Mouse (Mus musculus) forebrain, postnatal 0 days (tissue): ENCODE results near the gene Mrgpra6. TPM values are rescaled to one million over a fixed set of nuclear protein-coding genes. Genes with fewer than 3 reads are reported as not detected.

Experiments
- ATAC-seq: fragments of 200-750 bp; cut with Nextera tagmentation; 2 replicates; pipeline ENCODE4 v1.8.0; 2017; ENCODE audit warnings: mild to moderate bottlenecking, moderate library complexity
- DNase-seq: peaks from one replicate; pipeline ENCODE4 v3.0.0-alpha.2; 2015
- H3K27ac ChIP-seq: fragments of 300-500 bp; sonication (generic); 2 replicates; pipeline ENCODE4 v1.5.1; 2014; ENCODE audit warnings: low read depth, mild to moderate bottlenecking, antibody characterized with exemption, low read length, moderate library complexity, mixed read lengths
- H3K27me3 ChIP-seq: fragments of 300-500 bp; sonication (generic); 2 replicates; pipeline ENCODE4 v1.6.1; 2014; ENCODE audit warnings: mild to moderate bottlenecking, low read length, mixed read lengths; ENCODE audit not compliant: insufficient read depth
- H3K36me3 ChIP-seq: fragments of 300-500 bp; sonication (generic); 2 replicates; pipeline ENCODE4 v1.6.1; 2014; ENCODE audit warnings: mild to moderate bottlenecking, moderate library complexity; ENCODE audit not compliant: insufficient read depth
- H3K4me1 ChIP-seq: fragments of 300-500 bp; sonication (generic); 2 replicates; pipeline ENCODE4 v1.6.1; 2014; ENCODE audit warnings: antibody characterized with exemption; ENCODE audit not compliant: insufficient read depth
- H3K4me2 ChIP-seq: fragments of 300-500 bp; sonication (generic); 2 replicates; pipeline ENCODE4 v1.6.1; 2014; ENCODE audit warnings: low read depth, mild to moderate bottlenecking, moderate library complexity
- H3K4me3 ChIP-seq: fragments of 300-500 bp; sonication (generic); 2 replicates; pipeline ENCODE4 v1.5.1; 2014; ENCODE audit warnings: low read depth, low read length, mixed read lengths
- H3K9ac ChIP-seq: fragments of 300-500 bp; sonication (generic); 2 replicates; pipeline ENCODE4 v1.6.1; 2014; ENCODE audit warnings: mild to moderate bottlenecking
- H3K9me3 ChIP-seq: fragments of 300-500 bp; sonication (generic); 2 replicates; pipeline ENCODE4 v1.6.1; 2016; ENCODE audit warnings: low read length
- CTCF ChIP-seq: sonication (generic); IDR thresholded peaks from 2 replicates; pipeline ENCODE4 v1.5.1; 2016; ENCODE audit warnings: antibody characterized with exemption, control low read depth, low read depth
- WGBS: fragments of 180-500 bp; shearing (Covaris S2); extraction: QIAGEN DNeasy Blood & Tissue Kit; methylation state at CpG from one replicate; pipeline ENCODE4 v1.1.7; 2014; 5-methylcytosine and 5-hydroxymethylcytosine counted together
- polyA plus RNA-seq: library from polyadenylated mRNA; unstranded; fragments of >200 nt; fragmentation: Nextera tagmentation; extraction: Ambion mirVana; gene quantifications from 2 replicates; pipeline ENCODE4 v1.2.1, GENCODE M21; 2015
- total RNA-seq: library from RNA; depleted of rRNA; stranded (reverse); fragments of >200 nt; gene quantifications from 2 replicates; pipeline ENCODE4 v1.2.3, GENCODE M21; 2014; rRNA removed

The Mrgpra6 gene
- total RNA-seq (not detected in 2 replicates), polyA plus RNA-seq (not detected in 2 replicates)

- DNase-seq: no peak
- ATAC-seq: no peak
- no peaks in the 10 kb centered on the region for H3K9me3 ChIP-seq
- no peak within 1 kb of the TSS for H3K9ac ChIP-seq
- no peaks in the 10 kb centered on the region for H3K36me3 ChIP-seq
- H3K4me1 ChIP-seq: no peaks in the 10 kb centered on the region
- H3K27me3 ChIP-seq: no peaks in the 10 kb centered on the region
- WGBS: 78% methylated on average over 4 of the region's 4 CpGs
- H3K4me2 ChIP-seq: no peak within 1 kb of the TSS
- TF ChIP-seq CTCF: no peak
- no peak within 1 kb of the TSS for H3K4me3 ChIP-seq
- H3K27ac ChIP-seq: no peak within 1 kb of the TSS
Observed at GRCm38 (mm10) chr7:47204830-47205229, at the start of gene Mrgpra6. TSS of gene Mrgpra6 (minus strand) at chr7:47204920.

DNA sequence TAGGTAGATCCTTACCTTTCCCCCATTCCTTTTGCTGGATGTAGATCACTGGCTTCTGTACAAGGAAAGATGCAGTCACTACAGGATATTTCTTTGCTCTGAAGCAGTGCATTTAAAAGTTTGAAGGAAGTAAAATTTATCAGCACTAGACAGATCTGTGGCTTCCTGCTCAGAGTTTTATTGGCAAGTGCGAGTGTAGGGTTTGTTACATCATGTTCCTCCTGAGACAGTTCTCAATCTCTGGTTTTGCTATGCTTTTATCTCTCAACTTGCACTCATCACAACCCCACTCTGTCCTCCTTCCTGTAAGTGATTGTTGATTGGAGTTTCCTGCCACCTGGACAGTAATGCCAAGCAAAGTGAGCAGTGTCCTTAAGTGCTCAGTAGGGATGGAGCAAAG lies 48.0 kb upstream of the Mrgpra6 start, which contains the start of gene Mrgpra9:
Gene Mrgpra9, minus strand, starts transcription at position 79 of the 400 bp plus-strand sequence.
- no peaks in the 10 kb centered on the region for H3K4me1 ChIP-seq
- 70% methylated on average over 1 of the region's 1 CpGs for WGBS
- no peak for TF ChIP-seq CTCF
- no peak within 1 kb of the TSS for H3K9ac ChIP-seq
- no peak within 1 kb of the TSS for H3K4me2 ChIP-seq
- H3K27ac ChIP-seq: no peak within 1 kb of the TSS
- no peak within 1 kb of the TSS for H3K4me3 ChIP-seq
- H3K9me3 ChIP-seq: no peaks in the 10 kb centered on the region
- H3K36me3 ChIP-seq: no peaks in the 10 kb centered on the region
- ATAC-seq (no peak), DNase-seq (no peak)
- no peaks in the 10 kb centered on the region for H3K27me3 ChIP-seq

DNA sequence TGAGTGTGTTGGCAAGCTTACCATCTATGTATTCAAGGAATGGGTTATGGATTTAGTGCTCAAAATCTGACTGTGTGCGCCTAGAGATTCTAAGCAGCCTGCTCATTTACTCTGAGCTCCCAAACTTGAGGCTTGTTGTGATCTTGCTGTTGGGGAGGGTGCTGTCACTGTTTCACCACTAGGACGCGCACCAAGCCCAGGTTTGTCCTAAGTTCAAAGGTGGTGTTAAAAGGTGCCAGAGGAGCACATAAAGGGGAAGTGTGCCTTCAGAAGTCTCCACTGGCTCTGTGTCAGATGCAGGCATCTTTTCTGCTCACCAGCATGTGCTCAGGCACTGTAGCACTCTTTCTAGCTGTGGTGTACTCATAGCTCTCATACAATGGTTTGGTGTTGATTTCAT lies 39.9 kb upstream of the Mrgpra6 start:
- Histone ChIP-seq H3K4me1 (no peaks in the 10 kb centered on the region), H3K27ac (no peak overlapping the region), H3K4me2 (no peak overlapping the region), H3K4me3 (no peak overlapping the region), H3K27me3 (no peaks in the 10 kb centered on the region), H3K9me3 (no peaks in the 10 kb centered on the region), H3K9ac (no peak overlapping the region), H3K36me3 (no peaks in the 10 kb centered on the region)
- ATAC-seq (no peak), DNase-seq (no peak)
- 58% methylated on average over 3 of the region's 3 CpGs for WGBS
- no peak for TF ChIP-seq CTCF

DNA sequence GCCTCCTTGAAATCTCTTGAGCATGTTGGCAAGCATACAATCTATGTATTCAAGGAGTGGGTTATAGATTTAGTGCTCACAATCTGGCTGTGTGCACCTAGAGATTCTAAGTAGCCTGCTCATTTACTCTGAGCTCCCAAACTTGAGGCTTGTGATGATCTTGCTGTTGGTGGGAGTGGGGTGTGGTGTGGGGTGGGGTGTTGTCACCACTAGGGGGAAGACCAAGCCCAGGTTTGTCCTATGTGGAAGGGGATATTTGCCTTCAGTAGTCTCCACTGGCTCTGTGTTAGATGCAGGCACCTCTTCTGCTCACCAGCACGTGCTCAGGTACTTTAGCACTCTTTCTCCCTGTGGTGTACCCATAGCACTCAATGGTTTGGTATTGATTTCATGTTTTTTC lies 9.4 kb downstream of the Mrgpra6 start:
- no peaks in the 10 kb centered on the region for H3K9me3 ChIP-seq
- WGBS: 52% methylated on average over 1 of the region's 1 CpGs
- TF ChIP-seq CTCF: no peak
- H3K27ac ChIP-seq: no peak overlapping the region
- no peaks in the 10 kb centered on the region for H3K27me3 ChIP-seq
- H3K9ac ChIP-seq: no peak overlapping the region
- no peak overlapping the region for H3K4me2 ChIP-seq
- H3K4me3 ChIP-seq: no peak overlapping the region
- H3K4me1 ChIP-seq: no peaks in the 10 kb centered on the region
- H3K36me3 ChIP-seq: no peaks in the 10 kb centered on the region
- no peak for ATAC-seq
- no peak for DNase-seq

- Histone ChIP-seq H3K4me2 (no peak overlapping the region), H3K9ac (no peak overlapping the region), H3K36me3 (no peaks in the 10 kb centered on the region), H3K4me3 (no peak overlapping the region), H3K27me3 (no peaks in the 10 kb centered on the region), H3K9me3 (no peaks in the 10 kb centered on the region), H3K4me1 (no peaks in the 10 kb centered on the region), H3K27ac (no peak overlapping the region)
- ATAC-seq: no peak
- no peak for DNase-seq
- no peak for TF ChIP-seq CTCF
- WGBS: 69% methylated on average over 5 of the region's 5 CpGs
Observed at GRCm38 (mm10) chr7:47170814-47171213, 33.9 kb downstream of the Mrgpra6 start.

- H3K27me3 ChIP-seq: no peaks in the 10 kb centered on the region
- H3K4me1 ChIP-seq: no peaks in the 10 kb centered on the region
- no peak overlapping the region for H3K4me2 ChIP-seq
- no peak for TF ChIP-seq CTCF
- no peak overlapping the region for H3K9ac ChIP-seq
- no peak for ATAC-seq
- H3K36me3 ChIP-seq: no peaks in the 10 kb centered on the region
- no peak overlapping the region for H3K27ac ChIP-seq
- no peak overlapping the region for H3K4me3 ChIP-seq
- DNase-seq: no peak
- 78% methylated on average over 4 of the region's 4 CpGs for WGBS
- 0 out of 2 replicates have a peak, but pooled peaks cover 3% of the 10 kb centered on the region for H3K9me3 ChIP-seq
Observed at GRCm38 (mm10) chr7:47165028-47165427, 39.7 kb downstream of the Mrgpra6 start.

- TF ChIP-seq CTCF: no peak
- Histone ChIP-seq H3K4me1 (no peaks in the 10 kb centered on the region), H3K4me3 (no peak overlapping the region), H3K36me3 (no peaks in the 10 kb centered on the region), H3K27ac (no peak overlapping the region), H3K9me3 (0 out of 2 replicates have a peak, but pooled peaks cover 3% of the 10 kb centered on the region), H3K27me3 (no peaks in the 10 kb centered on the region), H3K9ac (no peak overlapping the region), H3K4me2 (no peak overlapping the region)
- ATAC-seq (no peak), DNase-seq (no peak)
- WGBS: 78% methylated on average over 4 of the region's 4 CpGs
Observed at GRCm38 (mm10) chr7:47163203-47163602, 41.5 kb downstream of the Mrgpra6 start.
